Mouse (Mus musculus) neutrophil, adult 5-6 weeks (primary cell): Measurements from ENCODE around the gene Olfr97. TPM values are rescaled to one million over a fixed set of nuclear protein-coding genes. Genes with fewer than 3 reads are reported as not detected.
"Not testable (repeated sequence)": the region's sequence is repeated elsewhere in the genome, so short reads cannot be mapped to it uniquely, and the experiment has no call there.

Experiments
- ATAC-seq: fragments of 151-379, 151-347 bp; 2 replicates; pipeline ENCODE4 v1.8.0; 2017; ENCODE audit warnings: mild to moderate bottlenecking, moderate TSS enrichment; ENCODE audit not compliant: insufficient number of reproducible peaks, poor library complexity, low FRiP score, severe bottlenecking; ENCODE audit errors: extremely low read depth
- total RNA-seq: library from RNA; stranded (forward); fragments of 200-1000 nt; gene quantifications from 2 replicates; pipeline ENCODE4 v1.2.3, GENCODE M21; 2017

The Olfr97 gene
- total RNA-seq: not detected in 2 replicates

GRCm38 (mm10) chr17:37237230-37237629 is at the start of gene Olfr97:
Gene Olfr97, minus strand, starts transcription at chr17:37237330.
- ATAC-seq: not testable (repeated sequence)

- no peak for ATAC-seq
Observed at GRCm38 (mm10) chr17:37283360-37283759, 46.2 kb upstream of the Olfr97 start, which contains the start of gene Olfr99. Gene Olfr99, minus strand, starts transcription at chr17:37283460.

DNA sequence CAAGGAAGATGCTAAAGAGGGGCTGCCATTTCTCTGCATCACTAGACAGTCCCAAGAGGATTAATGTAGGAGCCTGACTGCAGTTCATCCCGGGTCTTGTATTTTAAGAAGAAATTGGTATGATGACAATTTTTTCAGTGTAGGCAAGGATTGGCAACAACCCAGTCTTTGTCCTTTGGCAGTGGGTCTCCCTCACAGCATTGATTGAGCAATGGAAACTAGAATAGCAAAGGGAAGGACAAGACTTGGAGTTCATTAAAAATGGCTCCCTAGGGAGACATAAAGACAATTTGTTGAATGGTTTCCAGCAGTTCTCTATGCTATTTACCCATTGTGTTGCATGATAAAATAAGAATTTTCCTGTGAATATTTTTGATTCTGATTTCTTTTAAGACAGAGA is 43.2 kb upstream of the Olfr97 start:
- ATAC-seq: no peak

- no peak for ATAC-seq
Observed at GRCm38 (mm10) chr17:37276573-37276972, 39.4 kb upstream of the Olfr97 start.

DNA sequence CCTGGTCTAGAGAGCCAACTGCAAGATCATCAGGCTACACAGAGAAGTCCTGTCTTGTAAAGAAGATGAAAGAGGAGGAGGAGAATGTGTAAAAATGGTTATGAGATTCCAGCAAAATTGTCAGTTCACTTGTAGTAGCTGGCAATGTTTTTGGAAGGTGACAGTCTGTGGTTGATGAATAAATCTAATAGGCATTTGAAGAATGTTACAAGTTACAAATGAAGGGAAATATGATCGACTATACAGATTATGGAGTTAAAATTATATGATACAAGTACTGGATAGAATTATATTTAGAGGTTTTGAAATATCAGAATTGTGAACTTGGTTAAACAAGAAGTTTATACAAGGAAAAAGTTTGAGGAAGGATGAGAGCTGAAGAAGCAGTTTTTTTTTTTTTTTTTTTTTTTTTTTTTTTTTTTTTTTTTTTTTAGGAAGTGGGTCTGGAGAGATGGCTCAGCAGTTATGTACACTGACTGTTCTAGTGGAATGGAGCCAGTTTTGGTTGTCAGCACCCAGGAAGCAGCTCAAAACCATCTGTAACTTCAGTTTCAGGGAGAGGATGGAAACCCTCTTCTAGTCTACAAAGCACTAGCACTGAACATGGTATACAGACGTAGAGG is 38.6 kb upstream of the Olfr97 start:
- no peak for ATAC-seq

GRCm38 (mm10) chr17:37270702-37271092 is 33.6 kb upstream of the Olfr97 start:
- ATAC-seq: peak; percentile 77

- peak; percentile 88 for ATAC-seq
Observed at GRCm38 (mm10) chr17:37270058-37270701, 33.0 kb upstream of the Olfr97 start, which contains the start of gene H2-M3. Gene H2-M3, plus strand, starts transcription at chr17:37270220.

- ATAC-seq: no peak
Observed at GRCm38 (mm10) chr17:37263626-37264025, 26.5 kb upstream of the Olfr97 start, which contains the start of gene Olfr98. Gene Olfr98, minus strand, starts transcription at chr17:37263749.

GRCm38 (mm10) chr17:37250544-37250943 is 13.4 kb upstream of the Olfr97 start:
- peak; percentile 73 for ATAC-seq

DNA sequence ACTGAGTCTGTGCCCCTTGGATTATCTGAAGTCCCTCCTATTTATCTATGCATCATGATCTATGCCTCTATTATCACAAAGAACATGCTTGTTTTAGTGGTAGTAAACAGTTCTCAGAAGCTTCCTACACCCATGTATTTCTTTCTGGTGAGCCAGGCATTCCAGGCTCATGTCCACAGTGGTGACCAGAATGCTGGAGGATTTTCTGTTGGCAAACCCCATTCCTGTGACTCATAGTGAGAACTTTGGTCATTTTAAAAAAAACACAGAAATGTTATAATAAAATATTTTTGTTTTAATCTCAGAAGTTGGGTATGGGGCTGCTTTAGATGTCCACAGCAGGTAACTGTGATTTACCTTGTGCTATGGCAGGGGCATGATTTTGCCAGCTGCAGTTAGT is 12.3 kb upstream of the Olfr97 start:
- ATAC-seq: no peak

DNA sequence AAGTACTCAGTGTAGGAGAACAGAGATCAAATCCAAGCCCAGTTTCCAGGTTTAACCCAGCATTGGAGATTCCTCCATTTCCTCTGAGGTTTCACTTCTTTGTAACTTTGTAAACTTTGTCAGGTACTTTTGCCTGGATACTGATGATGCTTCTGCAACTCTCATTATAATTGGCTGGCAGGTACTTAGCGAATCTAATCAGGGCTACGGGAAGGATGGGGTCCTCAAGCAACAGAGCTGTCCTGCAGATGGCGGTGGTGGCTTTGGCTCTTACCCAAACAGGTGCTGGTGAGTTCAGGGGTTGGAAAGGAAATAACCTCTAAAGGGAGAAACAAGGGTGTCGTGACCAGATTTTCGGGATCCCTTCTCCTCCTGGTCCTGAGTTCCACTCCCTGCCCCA is 9.6 kb upstream of the Olfr97 start:
- ATAC-seq: peak; percentile 97

DNA sequence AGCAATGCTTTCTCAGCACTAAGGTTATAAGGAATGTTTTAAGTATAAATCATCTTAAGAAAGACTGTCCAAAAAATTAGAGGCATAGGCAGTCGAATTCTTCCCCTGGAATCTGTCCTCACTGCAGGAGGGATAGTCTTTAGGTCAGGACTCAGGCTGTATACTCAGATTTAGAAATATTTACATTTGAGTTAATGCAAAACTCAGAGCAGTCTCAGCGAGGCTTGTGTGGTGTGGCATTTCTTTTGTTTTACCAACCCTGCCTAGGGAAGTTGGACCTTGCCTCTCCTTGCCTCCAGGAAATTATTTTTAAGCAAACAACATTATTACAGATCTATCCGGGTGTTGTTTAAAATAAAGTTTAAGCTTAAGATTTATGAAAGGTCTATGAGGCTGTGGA is 5.1 kb upstream of the Olfr97 start:
- ATAC-seq: no peak

GRCm38 (mm10) chr17:37221879-37222278 is 15.3 kb downstream of the Olfr97 start:
- no peak for ATAC-seq

DNA sequence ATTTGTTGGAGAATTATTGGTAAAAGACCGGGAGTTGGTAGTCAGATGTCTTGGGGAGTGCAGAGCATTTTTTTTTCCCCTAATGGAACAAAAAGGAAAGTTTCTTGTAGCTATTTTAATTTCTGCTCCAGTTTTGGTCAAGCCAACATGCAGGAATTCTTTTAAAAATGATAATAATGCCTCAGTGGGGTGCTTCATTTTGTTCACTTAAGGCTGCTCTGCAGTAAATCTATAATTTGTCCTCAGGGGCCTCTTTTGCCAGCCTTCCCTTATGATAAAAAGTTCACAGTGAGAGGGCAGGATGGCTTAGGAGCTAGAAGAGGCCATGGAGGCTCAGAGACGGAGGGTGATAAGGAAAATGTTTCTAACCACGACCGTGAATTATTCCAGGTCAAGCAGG is 17.3 kb downstream of the Olfr97 start, which contains the start of gene Olfr96:
Gene Olfr96, plus strand, starts transcription at position 301 of the 400 bp plus-strand sequence.
- no peak for ATAC-seq

DNA sequence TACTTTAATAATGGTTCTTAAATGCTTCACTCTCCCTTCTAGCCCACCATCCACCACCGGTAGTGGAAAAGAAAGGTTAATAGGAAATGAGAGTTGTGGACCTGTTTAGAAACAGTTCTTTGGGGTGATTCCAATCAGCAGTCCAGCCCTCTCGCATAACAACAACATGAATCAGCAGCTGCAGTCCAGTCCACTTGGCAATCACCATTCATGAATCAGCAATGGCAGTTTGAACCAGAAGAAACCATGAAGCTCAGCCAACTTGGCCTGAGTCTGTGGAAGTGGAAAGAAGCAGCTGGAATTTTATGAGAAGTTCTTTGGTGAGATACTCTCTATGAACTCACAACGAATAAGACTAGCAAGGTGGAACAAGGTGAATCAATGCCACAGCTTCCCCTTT is 18.6 kb downstream of the Olfr97 start:
- ATAC-seq: no peak

GRCm38 (mm10) chr17:37213018-37213417 is 24.1 kb downstream of the Olfr97 start, which contains the start of gene Olfr95:
Gene Olfr95, minus strand, starts transcription at chr17:37213118.
- ATAC-seq: no peak

DNA sequence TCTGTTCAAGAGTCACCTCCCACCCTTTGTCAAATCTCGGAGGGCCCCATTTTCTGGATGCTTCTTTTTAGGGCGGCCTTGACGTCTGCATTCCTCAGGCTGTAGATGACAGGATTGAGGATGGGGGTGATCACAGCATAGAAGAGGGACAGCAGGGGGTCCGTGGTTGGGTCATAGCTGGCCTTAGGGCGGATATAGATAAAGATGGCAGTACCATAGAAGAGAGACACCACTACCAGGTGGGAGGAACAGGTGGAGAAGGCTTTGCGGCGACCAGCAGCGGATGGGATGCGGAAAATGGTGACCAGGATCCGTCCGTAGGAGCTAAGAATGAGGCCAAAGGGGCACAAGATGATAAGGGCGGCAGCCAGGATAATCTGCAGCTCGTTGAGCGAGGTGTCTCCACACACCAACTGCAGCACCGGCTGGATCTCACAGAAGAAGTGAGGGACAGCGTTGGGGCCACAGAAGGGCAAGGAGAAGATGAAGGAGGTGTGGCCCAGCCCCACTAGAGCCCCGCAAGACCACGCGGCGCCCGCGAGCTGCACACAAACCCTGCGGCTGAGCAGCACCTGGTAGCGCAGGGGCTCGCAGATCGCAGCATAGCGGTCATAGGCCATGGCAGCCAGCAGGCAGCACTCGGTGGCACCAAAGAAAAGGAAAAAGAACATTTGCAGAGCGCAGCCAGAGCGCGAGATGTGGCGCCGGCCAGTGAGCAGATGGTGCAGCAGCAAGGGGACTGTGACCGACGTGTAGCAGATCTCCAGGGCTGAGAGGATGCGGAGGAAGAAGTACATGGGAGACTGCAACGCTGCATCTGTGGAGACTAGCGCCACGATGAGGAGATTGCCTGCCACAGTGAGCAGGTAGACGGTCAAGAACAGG is 26.0 kb downstream of the Olfr97 start:
- ATAC-seq: no peak

DNA sequence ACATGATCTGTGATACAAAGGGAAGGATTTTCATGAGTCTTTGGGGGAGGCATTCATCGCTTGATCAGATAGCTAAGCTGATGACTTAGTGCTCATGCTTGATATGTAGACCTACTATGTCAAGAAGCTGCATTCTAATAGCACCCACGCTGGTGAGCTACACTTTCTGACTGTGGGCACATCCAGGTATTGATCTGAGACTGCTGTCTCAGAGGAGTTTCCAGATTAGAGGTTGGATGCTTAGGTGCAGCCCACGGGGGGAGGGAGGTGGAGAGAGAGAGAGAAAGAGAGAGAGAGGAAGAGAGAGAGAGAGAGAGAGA is 33.3 kb downstream of the Olfr97 start:
- no peak for ATAC-seq

- peak; percentile 91 for ATAC-seq
Observed at GRCm38 (mm10) chr17:37203206-37203916, 33.8 kb downstream of the Olfr97 start.
